Mouse (Mus musculus) right cerebral cortex, adult 18-20 months (tissue): ENCODE measurements around the gene Slco1b2.
"Not testable (repeated sequence)": the region's sequence is repeated elsewhere in the genome, so short reads cannot be mapped to it uniquely, and the experiment has no call there.

Source experiments
- DNase-seq: peaks from one replicate; pipeline ENCODE4 v3.0.0; 2022; ENCODE audit warnings: mixed read lengths

Gene Slco1b2

GRCm38 (mm10) chr6:141629291-141629690 lies at the start of gene Slco1b2:
Slco1b2 (plus strand) TSS chr6:141629518.
- no peak for DNase-seq

GRCm38 (mm10) chr6:141584791-141585403 lies 44.4 kb upstream of the Slco1b2 start:
- no peak for DNase-seq

- no peak for DNase-seq
Observed at GRCm38 (mm10) chr6:141590002-141590401, 39.3 kb upstream of the Slco1b2 start.

GRCm38 (mm10) chr6:141590598-141591200 lies 38.6 kb upstream of the Slco1b2 start:
- not testable (repeated sequence) for DNase-seq

- no peak for DNase-seq
Observed at GRCm38 (mm10) chr6:141596081-141596480, 33.2 kb upstream of the Slco1b2 start.

- no peak for DNase-seq
Observed at GRCm38 (mm10) chr6:141597037-141597436, 32.3 kb upstream of the Slco1b2 start.

GRCm38 (mm10) chr6:141600940-141601339 lies 28.4 kb upstream of the Slco1b2 start:
- no peak for DNase-seq

- DNase-seq: no peak
Observed at GRCm38 (mm10) chr6:141610702-141611260, 18.5 kb upstream of the Slco1b2 start.

- DNase-seq: no peak
Observed at GRCm38 (mm10) chr6:141614017-141614416, 15.3 kb upstream of the Slco1b2 start.

GRCm38 (mm10) chr6:141615348-141615747 lies 14.0 kb upstream of the Slco1b2 start:
- no peak for DNase-seq

- DNase-seq: no peak
Observed at GRCm38 (mm10) chr6:141632935-141633334, 3.6 kb downstream of the Slco1b2 start.

- no peak for DNase-seq
Observed at GRCm38 (mm10) chr6:141635250-141635649, 5.9 kb downstream of the Slco1b2 start.

GRCm38 (mm10) chr6:141640639-141641038 lies 11.3 kb downstream of the Slco1b2 start:
- no peak for DNase-seq

- no peak for DNase-seq
Observed at GRCm38 (mm10) chr6:141687008-141687407, 57.7 kb downstream of the Slco1b2 start.

GRCm38 (mm10) chr6:141691246-141691645 lies 61.9 kb downstream of the Slco1b2 start:
- DNase-seq: no peak
